In the genomic region with DNA sequence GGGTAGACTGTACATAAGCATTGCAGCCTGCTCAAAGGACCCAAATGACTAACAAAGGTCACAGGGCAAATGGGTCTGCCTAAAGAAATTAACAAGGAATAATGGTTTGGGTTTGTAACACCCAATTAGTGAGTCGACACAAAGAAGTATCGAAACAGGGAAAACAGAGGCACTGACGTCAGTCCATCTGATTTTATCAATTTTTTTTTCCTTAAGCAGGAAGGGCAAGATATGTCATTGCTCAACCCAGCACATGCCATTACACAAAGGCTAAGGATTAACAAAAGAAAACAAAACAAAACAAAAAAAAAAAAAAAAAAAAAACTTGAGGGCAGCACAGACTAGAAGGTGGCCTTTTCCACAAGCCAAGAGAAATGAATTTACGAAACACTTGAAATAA, we compare ENCODE assay signal across 30 mouse cellular contexts.
DNase-seq lines count a peak whose midpoint lies in the region; ATAC-seq and TF ChIP-seq lines count a peak whose summit lies in the region.
"Had no signal": no experiment of that assay in that cellular context is flagged by ENCODE, and none has a peak within 500 bp of the region (broad histone marks: within the 10 kb centered on the region; RNA-seq: fewer than 3 reads in every experiment).

No protein-coding gene starts in this region.

- no peaks in the 10 kb centered on the region for H3K79me2 ChIP-seq in MEL (ENCODE audit: control insufficient read depth, insufficient read depth, low read length, poor library complexity)

- TF ChIP-seq POLR2A in MEL (IDR thresholded peaks at IDR 0.05; ENCODE audit: control insufficient read depth in 1 of 2, insufficient read depth in 1 of 2, low read depth in 1 of 2, low read length in 2 of 2, poor library complexity in 1 of 2): no peak

- intact Hi-C loops in gastrocnemius, adult 2 months (cut with DNase I): no loop called here
- intact Hi-C loops in gastrocnemius, postnatal 36 days (cut with DNase I): no loop called here

- no peaks in the 10 kb centered on the region for H3K27me3 ChIP-seq in MEL (ENCODE audit: control insufficient read depth in 1 of 2, insufficient read depth in 2 of 2, low read length in 2 of 2)
- H3K27me3 ChIP-seq in heart, embryonic 12.5 days (replicated peaks): no peaks in the 10 kb centered on the region
- H3K27me3 ChIP-seq: embryonic facial prominence, embryonic 12.5 days; embryonic facial prominence, embryonic 15.5 days; heart, embryonic 15.5 days; Patski had no signal

- H3K4me3 ChIP-seq in gastrocnemius, adult 2 months: no peak overlapping the region
- no peak overlapping the region for H3K4me3 ChIP-seq in MEL (ENCODE audit: control insufficient read depth in 1 of 2, insufficient read depth in 1 of 2, low read depth in 2 of 2, low read length in 2 of 2)
- H3K4me3 ChIP-seq in heart, embryonic 12.5 days: no peak overlapping the region
- H3K4me3 ChIP-seq: embryonic facial prominence, embryonic 12.5 days; embryonic facial prominence, embryonic 15.5 days; heart, embryonic 15.5 days; hindbrain, embryonic 10.5 days had no signal

- peaks cover 0 to 16% of the 10 kb centered on the region in 2 experiments; a peak in 2 of 4 replicates for H3K36me3 ChIP-seq in MEL (ENCODE audit: control insufficient read depth in 1 of 2, insufficient read depth in 2 of 2, low read length in 2 of 2)
- H3K36me3 ChIP-seq in heart, embryonic 12.5 days: no peaks in the 10 kb centered on the region
- H3K36me3 ChIP-seq: embryonic facial prominence, embryonic 12.5 days; embryonic facial prominence, embryonic 15.5 days; heart, embryonic 15.5 days; hindbrain, embryonic 10.5 days had no signal

- TF ChIP-seq EP300 in MEL (IDR thresholded peaks at IDR 0.05; ENCODE audit: low read depth in 1 of 2, low read length in 2 of 2): no peak

- no peak overlapping the region for H3K4me2 ChIP-seq in heart, embryonic 12.5 days
- H3K4me2 ChIP-seq: embryonic facial prominence, embryonic 12.5 days; embryonic facial prominence, embryonic 15.5 days; heart, embryonic 11.5 days; heart, embryonic 15.5 days; hindbrain, embryonic 14.5 days had no signal

- no peak for TF ChIP-seq CTCF in gastrocnemius, adult 2 months (IDR thresholded peaks at IDR 0.05)
- no peak for TF ChIP-seq CTCF in MEL (IDR thresholded peaks at IDR 0.05 in 2 of 3, conservative IDR thresholded peaks at IDR 0.05 in 1 of 3; ENCODE audit: control insufficient read depth in 1 of 3, insufficient read depth in 1 of 3, low read depth in 2 of 3, low read length in 3 of 3, poor library complexity in 1 of 3, severe bottlenecking in 1 of 3)

- no peak for DNase-seq in gastrocnemius, adult 2 months
- no peak for DNase-seq in gastrocnemius, postnatal 36 days
- peak; percentile 19 for DNase-seq in lung, postnatal 36 days
- DNase-seq in lung, postnatal 4 days: no peak
- no peak for DNase-seq in MEL (ENCODE audit: low read depth, low spot score)
- DNase-seq in kidney, postnatal 25 days: no peak
- DNase-seq: adrenal gland, postnatal 10 days; adrenal gland, postnatal 36 days; B cell, adult 2 months; cerebellum, adult 11 months; cerebellum, adult 2 months; cerebellum, adult 9-11 months; cerebellum, postnatal 25 days; forebrain, postnatal 0 days; gastrocnemius, postnatal 25 days; heart, adult 11 months; heart, postnatal 10 days; heart, postnatal 36 days had no signal

- 67% methylated on average over 4 of the region's 4 CpGs for WGBS in heart, embryonic 12.5 days

- no peak overlapping the region for H3K9ac ChIP-seq in MEL (ENCODE audit: control insufficient read depth, low read depth, low read length, poor library complexity, severe bottlenecking)
- H3K9ac ChIP-seq in heart, embryonic 12.5 days: no peak overlapping the region
- H3K9ac ChIP-seq: embryonic facial prominence, embryonic 12.5 days; embryonic facial prominence, embryonic 15.5 days; forebrain, postnatal 0 days; heart, embryonic 15.5 days; hindbrain, embryonic 14.5 days had no signal

- TF ChIP-seq RAD21 in MEL (IDR thresholded peaks at IDR 0.05; ENCODE audit: low read depth, low read length): no peak

- H3K9me3 ChIP-seq in MEL (replicated peaks; ENCODE audit: insufficient read depth, low read length): no peaks in the 10 kb centered on the region
- no peaks in the 10 kb centered on the region for H3K9me3 ChIP-seq in heart, embryonic 12.5 days (replicated peaks)
- H3K9me3 ChIP-seq: embryonic facial prominence, embryonic 12.5 days; embryonic facial prominence, embryonic 15.5 days; heart, embryonic 15.5 days; hindbrain, embryonic 10.5 days had no signal

- peak overlapping the region; percentile 28; the same call in 1 of the 2 replicates for H3K27ac ChIP-seq in gastrocnemius, adult 2 months
- no peak overlapping the region for H3K27ac ChIP-seq in MEL (ENCODE audit: control insufficient read depth, low read depth, low read length)
- H3K27ac ChIP-seq in heart, embryonic 12.5 days (ENCODE audit: poor library complexity, severe bottlenecking): no peak overlapping the region
- H3K27ac ChIP-seq: embryonic facial prominence, embryonic 12.5 days; embryonic facial prominence, embryonic 15.5 days; heart, embryonic 15.5 days; hindbrain, embryonic 10.5 days; hindbrain, embryonic 14.5 days; hindbrain, postnatal 0 days had no signal

- no peak for ATAC-seq in heart, embryonic 12.5 days (ENCODE audit: insufficient number of reproducible peaks, low FRiP score)
- ATAC-seq: CD4-positive, CD25-positive, alpha-beta regulatory T cell, adult 4 months; forebrain, embryonic 14.5 days; forebrain, postnatal 0 days; hindbrain, postnatal 0 days; inflammation-experienced regulatory T-cells, adult 6 months; Patski had no signal

- peaks cover 4 to 19% of the 10 kb centered on the region in 2 experiments for H3K4me1 ChIP-seq in MEL (ENCODE audit: control insufficient read depth in 1 of 2, insufficient read depth in 2 of 2, low read length in 2 of 2)
- peaks cover 40% of the 10 kb centered on the region for H3K4me1 ChIP-seq in heart, embryonic 12.5 days (replicated peaks)

TF ChIP-seq in MEL, 35 proteins besides CTCF, POLR2A, EP300 and RAD21:
- TF ChIP-seq ZMIZ1 (IDR thresholded peaks at IDR 0.05; ENCODE audit: low read depth, low read length): no peak
- TF ChIP-seq ZNF384 (IDR thresholded peaks at IDR 0.05; ENCODE audit: low read depth, low read length): peak; percentile 8; the same call in 1 of the 2 replicates
